Mouse (Mus musculus) embryonic facial prominence, embryonic 10.5 days (tissue): ENCODE results near the gene Litaf. TPM values are rescaled to one million over a fixed set of nuclear protein-coding genes. Genes with fewer than 3 reads are reported as not detected.

ENCODE experiments used
- DNase-seq: peaks from one replicate; pipeline ENCODE4 v3.0.0-alpha.2; 2017; ENCODE audit warnings: low spot score
- H3K27ac ChIP-seq: fragments of 300-500 bp; sonication (generic); replicated peaks from 2 replicates; pipeline ENCODE4 v1.5.1; 2016; ENCODE audit warnings: mild to moderate bottlenecking
- H3K27me3 ChIP-seq: fragments of 300-500 bp; sonication (generic); replicated peaks from 2 replicates; pipeline ENCODE4 v1.6.1; 2016; ENCODE audit warnings: low read depth, mild to moderate bottlenecking; ENCODE audit not compliant: poor library complexity, severe bottlenecking
- H3K36me3 ChIP-seq: fragments of 300-500 bp; sonication (generic); replicated peaks from 2 replicates; pipeline ENCODE4 v1.6.1; 2016; ENCODE audit warnings: mild to moderate bottlenecking, moderate library complexity
- H3K4me1 ChIP-seq: fragments of 300-500 bp; sonication (generic); 2 replicates; pipeline ENCODE4 v1.6.1; 2016
- H3K4me3 ChIP-seq: fragments of 300-500 bp; sonication (generic); 2 replicates; pipeline ENCODE4 v1.5.1; 2016; ENCODE audit warnings: mild to moderate bottlenecking, moderate library complexity
- H3K9me3 ChIP-seq: fragments of 300-500 bp; sonication (generic); 2 replicates; pipeline ENCODE4 v1.6.1; 2016; ENCODE audit warnings: mild to moderate bottlenecking
- WGBS: fragments of 180-500 bp; shearing (Covaris S2); methylation state at CpG from one replicate; pipeline ENCODE4 v1.1.7; 2016; 5-methylcytosine and 5-hydroxymethylcytosine counted together
- polyA plus RNA-seq: library from polyadenylated mRNA; unstranded; fragments of >200 nt; fragmentation: Nextera tagmentation; extraction: Ambion mirVana; gene quantifications from 2 replicates; pipeline ENCODE4 v1.2.1, GENCODE M21; 2016

The Litaf gene
- polyA plus RNA-seq, 1 experiment from 2014 or later = 97.3 TPM

DNA sequence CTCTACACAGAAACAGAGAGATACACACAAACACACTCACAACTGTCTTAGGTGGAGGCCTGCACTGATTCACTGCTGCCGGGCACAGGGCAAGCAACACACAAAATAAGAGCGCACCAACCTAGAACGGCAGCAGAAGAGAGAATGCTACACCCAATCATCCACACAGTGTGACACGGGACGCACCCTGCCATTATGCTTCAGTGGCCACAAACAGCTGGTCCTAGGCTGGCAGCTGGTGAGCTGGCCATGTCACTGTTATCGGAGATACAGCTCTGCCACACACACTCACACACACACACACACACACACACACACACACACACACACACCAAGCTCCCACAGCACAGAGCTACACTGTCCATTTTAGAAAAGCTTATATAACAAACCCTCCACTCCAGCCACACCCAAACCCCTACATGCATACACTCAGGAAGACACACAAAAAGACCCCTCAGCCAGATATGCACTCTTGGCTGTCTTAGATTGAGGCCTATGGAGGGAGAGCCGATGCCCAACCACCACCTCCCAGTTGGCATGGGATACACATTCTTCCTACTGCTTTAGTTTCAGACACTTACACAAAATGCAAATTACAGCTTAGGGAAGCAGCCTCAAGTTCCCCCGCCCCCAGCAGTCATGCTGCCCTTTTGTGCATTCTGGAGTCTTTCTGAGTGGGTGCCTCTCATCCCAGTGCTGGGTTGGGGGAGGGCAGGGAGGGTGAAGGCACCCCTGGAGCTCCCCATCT, 108.8 kb downstream of the Litaf start:
- Histone ChIP-seq H3K9me3 (no peaks in the 10 kb centered on the region), H3K4me1 (peaks cover 25% of the 10 kb centered on the region), H3K36me3 (peaks cover 67% of the 10 kb centered on the region), H3K27me3 (no peaks in the 10 kb centered on the region), H3K27ac (no peak overlapping the region), H3K4me3 (no peak overlapping the region)
- no peak for DNase-seq
- WGBS = 82% methylated on average over 8 of the region's 8 CpGs

- H3K4me3 ChIP-seq = no peak overlapping the region
- H3K27ac ChIP-seq = no peak overlapping the region
- peaks cover 28% of the 10 kb centered on the region for H3K4me1 ChIP-seq
- 88% methylated on average over 4 of the region's 4 CpGs for WGBS
- no peaks in the 10 kb centered on the region for H3K9me3 ChIP-seq
- H3K36me3 ChIP-seq = peaks cover 47% of the 10 kb centered on the region
- no peaks in the 10 kb centered on the region for H3K27me3 ChIP-seq
- DNase-seq = no peak
These were observed 110.9 kb downstream of the Litaf start for GRCm38 (mm10) chr16:10955078-10955477.

GRCm38 (mm10) chr16:10952881-10953280, 113.1 kb downstream of the Litaf start:
- Histone ChIP-seq H3K4me3 (no peak overlapping the region), H3K27me3 (no peaks in the 10 kb centered on the region), H3K4me1 (peaks cover 12% of the 10 kb centered on the region), H3K36me3 (peaks cover 25% of the 10 kb centered on the region), H3K27ac (no peak overlapping the region), H3K9me3 (no peaks in the 10 kb centered on the region)
- no peak for DNase-seq
- WGBS = 82% methylated on average over 3 of the region's 3 CpGs

GRCm38 (mm10) chr16:10952071-10952470, 113.9 kb downstream of the Litaf start:
- peak overlapping the region; percentile 30; the same call in 1 of the 2 replicates for H3K27ac ChIP-seq
- H3K36me3 ChIP-seq = peaks cover 17% of the 10 kb centered on the region; the same call in 1 of the 2 replicates
- 75% methylated on average over 2 of the region's 2 CpGs for WGBS
- no peak for DNase-seq
- H3K4me1 ChIP-seq = peaks cover 11% of the 10 kb centered on the region
- H3K4me3 ChIP-seq = no peak overlapping the region
- no peaks in the 10 kb centered on the region for H3K9me3 ChIP-seq
- H3K27me3 ChIP-seq = no peaks in the 10 kb centered on the region

DNA sequence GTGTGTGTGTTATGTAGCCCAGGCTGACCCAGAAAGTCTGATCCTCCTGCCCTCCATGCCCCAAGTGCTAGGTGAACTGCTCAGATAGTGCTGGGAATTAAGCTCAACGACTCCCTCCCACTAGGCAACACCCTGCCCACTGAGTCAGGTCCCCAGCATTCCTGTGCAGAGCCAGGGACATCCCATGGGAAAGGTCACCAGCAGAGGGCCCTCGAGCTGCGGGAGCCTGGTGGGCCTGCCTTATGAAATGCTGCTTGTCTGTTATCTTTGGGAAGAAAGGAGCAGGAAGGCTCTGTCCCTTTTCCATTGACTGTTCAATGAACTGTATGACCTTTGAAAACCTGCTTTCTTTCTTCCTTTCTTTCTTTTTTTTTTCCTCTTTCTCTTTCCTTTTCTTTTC, 114.4 kb downstream of the Litaf start:
- no peaks in the 10 kb centered on the region for H3K27me3 ChIP-seq
- H3K9me3 ChIP-seq = no peaks in the 10 kb centered on the region
- peaks cover 12% of the 10 kb centered on the region; the same call in 1 of the 2 replicates for H3K36me3 ChIP-seq
- peak overlapping the region; percentile 30; the same call in 1 of the 2 replicates for H3K27ac ChIP-seq
- no peak overlapping the region for H3K4me3 ChIP-seq
- peaks cover 8% of the 10 kb centered on the region for H3K4me1 ChIP-seq
- WGBS = 12% methylated on average over 3 of the region's 3 CpGs
- peak; percentile 37 for DNase-seq

DNA sequence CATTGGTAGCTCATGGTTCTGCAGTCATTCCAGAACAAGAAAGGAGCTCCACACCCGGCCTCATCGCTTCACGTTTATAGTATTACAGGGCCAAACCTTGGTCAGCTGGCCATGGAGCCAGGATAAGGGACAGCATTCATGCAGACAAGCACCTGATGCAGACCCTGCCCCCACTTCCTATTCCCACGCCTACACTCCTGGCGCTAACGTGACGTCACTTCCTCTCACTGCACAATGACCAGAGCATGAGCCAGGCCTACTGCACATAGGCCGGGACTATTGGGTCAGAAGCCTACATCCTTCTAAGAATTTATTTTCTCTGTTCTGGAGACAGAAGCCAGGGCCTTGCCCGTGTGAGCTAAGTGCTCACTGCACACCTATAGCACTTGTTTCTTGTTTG, 115.4 kb downstream of the Litaf start:
- Histone ChIP-seq H3K4me3 (no peak overlapping the region), H3K9me3 (no peaks in the 10 kb centered on the region), H3K27me3 (no peaks in the 10 kb centered on the region), H3K4me1 (peaks cover 8% of the 10 kb centered on the region), H3K36me3 (0 out of 2 replicates have a peak, but pooled peaks cover 5% of the 10 kb centered on the region), H3K27ac (no peak overlapping the region)
- 88% methylated on average over 9 of the region's 9 CpGs for WGBS
- no peak for DNase-seq

DNA sequence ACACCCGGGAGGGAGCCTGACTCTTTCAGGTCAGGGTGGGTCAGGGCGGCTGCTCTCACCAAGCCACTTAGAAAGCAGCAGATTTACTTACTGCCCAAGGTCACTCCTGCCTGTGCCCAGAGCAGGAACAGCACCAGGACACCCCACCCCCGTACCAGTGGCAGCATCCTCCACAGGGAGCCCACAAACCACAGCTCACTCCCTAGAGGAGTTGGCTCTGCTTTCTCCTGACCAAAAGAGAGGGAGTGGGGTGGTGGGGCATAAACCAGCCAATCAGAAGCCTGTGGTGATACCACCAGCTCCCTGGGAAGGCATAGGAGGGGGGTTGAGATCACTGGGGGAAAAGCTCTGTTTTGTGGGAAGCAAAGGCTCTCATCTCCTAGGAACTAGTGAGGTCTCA, 118.2 kb downstream of the Litaf start:
- Histone ChIP-seq H3K36me3 (no peaks in the 10 kb centered on the region), H3K27me3 (no peaks in the 10 kb centered on the region), H3K4me1 (peaks cover 8% of the 10 kb centered on the region), H3K27ac (no peak overlapping the region; the same call in 1 of the 2 replicates), H3K4me3 (no peak overlapping the region), H3K9me3 (no peaks in the 10 kb centered on the region)
- 23% methylated on average over 3 of the region's 3 CpGs for WGBS
- DNase-seq = no peak

DNA sequence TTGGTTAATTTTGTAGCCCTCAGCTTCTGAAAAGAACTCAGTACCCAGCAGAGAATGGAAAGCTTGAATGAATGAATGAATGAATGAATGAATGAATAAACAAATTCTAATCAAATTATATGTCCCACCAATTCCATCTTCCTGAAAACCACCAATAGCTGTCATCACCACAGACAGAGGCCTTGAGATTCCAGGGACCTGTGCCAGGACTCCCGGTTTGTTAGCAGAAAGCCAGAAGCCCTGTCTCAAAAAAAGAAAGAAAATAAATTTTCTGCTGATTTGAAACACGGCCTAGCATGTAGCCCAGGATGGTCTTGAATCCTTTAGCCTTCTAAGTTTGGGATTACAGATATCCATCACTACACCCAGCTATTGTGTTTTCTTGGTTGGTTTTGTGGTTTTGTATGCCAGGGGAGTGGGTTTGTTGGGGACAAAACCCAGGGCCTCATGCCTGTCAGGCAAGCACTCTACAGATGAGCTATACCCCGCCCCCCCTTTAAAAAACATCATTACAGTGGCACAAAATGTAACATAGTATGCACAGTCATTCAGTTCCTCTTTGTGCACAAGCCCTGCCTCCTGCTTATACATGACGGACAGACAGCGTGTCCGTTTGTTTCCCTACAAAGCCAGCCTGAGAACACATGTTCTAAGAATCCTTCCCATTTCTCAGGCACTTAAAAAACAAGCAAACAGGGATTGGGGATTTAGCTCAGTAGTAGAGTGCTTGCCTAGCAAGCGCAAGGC, 120.4 kb downstream of the Litaf start:
- Histone ChIP-seq H3K9me3 (no peaks in the 10 kb centered on the region), H3K4me3 (no peak overlapping the region), H3K27ac (no peak overlapping the region), H3K27me3 (no peaks in the 10 kb centered on the region), H3K36me3 (no peaks in the 10 kb centered on the region), H3K4me1 (peaks cover 7% of the 10 kb centered on the region)
- DNase-seq = no peak
- WGBS = 84% methylated on average over 7 of the region's 7 CpGs

DNA sequence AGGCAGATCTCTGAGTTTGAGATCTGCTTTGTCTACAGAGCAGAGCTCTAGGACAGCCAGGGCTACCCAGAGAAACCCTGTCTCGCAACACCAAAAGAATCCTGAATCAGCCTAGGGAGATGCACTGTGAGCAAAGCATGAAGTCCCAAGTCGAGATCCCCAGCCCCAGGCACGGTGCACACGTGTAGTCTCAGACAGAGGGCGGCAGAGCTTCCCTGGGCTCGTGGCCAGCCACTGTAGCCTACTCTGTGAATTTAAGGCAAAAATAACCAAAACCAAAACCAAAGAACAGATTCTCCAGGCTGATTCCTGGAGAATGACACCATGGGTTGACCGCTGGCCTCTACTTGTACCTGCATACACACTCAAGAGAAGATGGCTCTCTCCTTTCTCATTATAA, 121.4 kb downstream of the Litaf start:
- Histone ChIP-seq H3K27me3 (no peaks in the 10 kb centered on the region), H3K9me3 (no peaks in the 10 kb centered on the region), H3K4me3 (no peak overlapping the region), H3K27ac (no peak overlapping the region), H3K36me3 (no peaks in the 10 kb centered on the region), H3K4me1 (peaks cover 6% of the 10 kb centered on the region)
- whole genome bisulfite sequencing = 82% methylated on average over 7 of the region's 7 CpGs
- no peak for DNase-seq

DNA sequence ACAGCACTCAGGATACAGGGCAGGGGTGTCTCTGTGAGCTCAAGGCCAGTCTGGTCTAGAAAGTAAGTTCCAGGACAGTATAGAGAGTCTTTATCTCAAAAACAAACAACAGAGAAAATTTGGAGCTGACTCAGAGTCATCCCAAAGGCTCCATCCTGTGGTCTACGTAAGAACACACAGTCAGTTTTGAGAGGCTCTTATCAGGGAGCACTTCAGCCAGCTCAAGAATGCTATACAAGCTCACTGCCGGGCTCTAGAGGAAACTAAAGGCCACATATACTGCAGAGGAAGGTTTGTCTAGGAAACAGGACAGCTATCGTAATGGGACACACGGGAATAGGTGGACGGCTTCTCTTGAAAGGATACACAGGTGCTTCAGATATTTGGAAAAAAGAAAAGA, 122.7 kb downstream of the Litaf start:
- no peaks in the 10 kb centered on the region for H3K9me3 ChIP-seq
- peaks cover 6% of the 10 kb centered on the region for H3K4me1 ChIP-seq
- DNase-seq = no peak
- WGBS = 70% methylated on average over 5 of the region's 5 CpGs
- H3K36me3 ChIP-seq = no peaks in the 10 kb centered on the region
- no peaks in the 10 kb centered on the region for H3K27me3 ChIP-seq
- no peak overlapping the region for H3K27ac ChIP-seq
- H3K4me3 ChIP-seq = no peak overlapping the region

DNA sequence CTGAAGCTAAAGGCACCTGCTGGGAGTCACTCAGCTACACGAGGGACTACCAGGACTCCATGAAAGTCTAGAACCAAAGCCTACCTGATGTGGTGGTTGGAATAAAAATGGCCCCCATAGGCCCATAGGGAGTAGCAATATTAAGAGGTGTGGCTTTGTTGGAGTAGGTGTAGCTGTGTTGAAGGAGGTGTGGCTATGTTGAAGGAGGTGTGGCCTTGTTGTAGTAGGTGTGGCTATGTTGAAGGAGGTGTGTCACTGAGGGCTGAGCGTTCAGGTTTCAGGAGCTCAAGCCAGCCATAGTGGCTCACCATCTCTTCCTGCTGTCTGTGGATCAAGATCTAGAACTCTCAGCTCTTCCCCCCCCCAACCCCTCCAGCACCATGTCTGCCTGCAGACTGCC, 125.3 kb downstream of the Litaf start:
- no peak for DNase-seq
- Histone ChIP-seq H3K27me3 (no peaks in the 10 kb centered on the region), H3K4me3 (no peak overlapping the region), H3K4me1 (peaks cover 15% of the 10 kb centered on the region), H3K9me3 (no peaks in the 10 kb centered on the region), H3K27ac (no peak overlapping the region), H3K36me3 (no peaks in the 10 kb centered on the region)
- 79% methylated on average over 2 of the region's 2 CpGs for WGBS

DNA sequence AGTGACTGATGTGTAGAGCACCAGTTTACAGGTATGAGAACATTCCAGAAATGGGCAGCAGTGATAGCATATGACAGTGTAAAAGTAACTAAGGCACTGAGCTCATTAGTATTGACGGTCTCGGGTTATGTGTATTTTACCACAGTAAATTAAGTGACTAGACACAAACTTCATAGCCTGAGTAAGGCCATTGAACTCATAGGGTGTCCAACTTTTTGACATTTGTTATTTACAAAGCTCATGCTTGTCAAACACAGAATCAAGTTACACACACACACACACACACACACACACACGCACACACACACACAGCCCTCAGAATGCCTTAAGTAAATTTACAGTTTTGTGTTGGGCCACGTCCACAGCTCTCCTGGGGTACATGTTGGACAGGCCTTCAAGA, 126.0 kb downstream of the Litaf start:
- Histone ChIP-seq H3K9me3 (no peaks in the 10 kb centered on the region), H3K36me3 (no peaks in the 10 kb centered on the region), H3K4me1 (peaks cover 15% of the 10 kb centered on the region), H3K4me3 (no peak overlapping the region), H3K27ac (no peak overlapping the region), H3K27me3 (no peaks in the 10 kb centered on the region)
- 90% methylated on average over 4 of the region's 4 CpGs for WGBS
- no peak for DNase-seq

DNA sequence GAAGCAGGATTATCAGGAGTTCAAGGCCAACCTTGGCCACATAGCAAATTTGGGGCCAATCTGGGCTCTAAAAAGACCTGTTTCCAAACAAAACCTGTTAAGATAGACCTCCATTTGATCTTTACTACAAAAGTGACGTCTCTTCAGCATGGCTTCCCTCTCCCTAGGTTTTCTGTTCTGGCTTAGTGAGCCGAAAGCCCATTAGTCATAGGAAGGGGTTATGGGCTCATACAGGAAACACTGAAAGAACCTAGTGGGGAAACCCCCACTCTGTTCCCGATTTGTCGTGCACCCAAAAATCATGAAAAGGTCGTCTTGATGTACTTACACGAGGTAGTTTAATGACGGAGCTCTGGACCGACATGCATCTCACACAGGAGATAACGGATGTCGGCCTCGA, 128.5 kb downstream of the Litaf start:
- WGBS = 86% methylated on average over 11 of the region's 11 CpGs
- Histone ChIP-seq H3K36me3 (no peaks in the 10 kb centered on the region), H3K4me1 (peaks cover 15% of the 10 kb centered on the region), H3K9me3 (no peaks in the 10 kb centered on the region), H3K27ac (no peak overlapping the region), H3K4me3 (no peak overlapping the region), H3K27me3 (no peaks in the 10 kb centered on the region)
- no peak for DNase-seq
